Mouse (Mus musculus) hindbrain, postnatal 0 days (tissue): ENCODE data around the gene 2310022A10Rik. TPM values are rescaled to one million over a fixed set of nuclear protein-coding genes. Genes with fewer than 3 reads are reported as not detected.
A peak's percentile ranks its signal among the peaks of the same experiment; 100 is the strongest.

Experiments
- ATAC-seq: fragments of 200-750 bp; cut with Nextera tagmentation; 2 replicates; pipeline ENCODE4 v1.8.0; 2017; ENCODE audit warnings: mild to moderate bottlenecking, moderate TSS enrichment, moderate library complexity
- DNase-seq: peaks from one replicate; pipeline ENCODE4 v3.0.0-alpha.2; 2015; ENCODE audit warnings: low spot score
- H3K27ac ChIP-seq: fragments of 300-500 bp; sonication (generic); 2 replicates; pipeline ENCODE4 v1.5.1; 2014; ENCODE audit warnings: mild to moderate bottlenecking
- H3K27me3 ChIP-seq: fragments of 300-500 bp; sonication (generic); 2 replicates; pipeline ENCODE4 v1.6.1; 2014; ENCODE audit warnings: low read length, mixed read lengths; ENCODE audit not compliant: insufficient read depth
- H3K36me3 ChIP-seq: fragments of 300-500 bp; sonication (generic); 2 replicates; pipeline ENCODE4 v1.6.1; 2014; ENCODE audit warnings: low read length, mixed read lengths; ENCODE audit not compliant: insufficient read depth
- H3K4me1 ChIP-seq: fragments of 300-500 bp; sonication (generic); 2 replicates; pipeline ENCODE4 v1.6.1; 2014; ENCODE audit warnings: antibody characterized with exemption, low read length, mixed read lengths; ENCODE audit not compliant: insufficient read depth
- H3K4me2 ChIP-seq: fragments of 300-500 bp; sonication (generic); 2 replicates; pipeline ENCODE4 v1.6.1; 2014; ENCODE audit warnings: low read depth, mild to moderate bottlenecking, low read length, moderate library complexity, mixed read lengths
- H3K4me3 ChIP-seq: fragments of 300-500 bp; sonication (generic); 2 replicates; pipeline ENCODE4 v1.5.1; 2014; ENCODE audit warnings: low read length
- H3K9ac ChIP-seq: fragments of 300-500 bp; sonication (generic); replicated peaks from 2 replicates; pipeline ENCODE4 v1.6.1; 2014; ENCODE audit warnings: mild to moderate bottlenecking, low read length, moderate library complexity, mixed read lengths
- H3K9me3 ChIP-seq: fragments of 300-500 bp; sonication (generic); 2 replicates; pipeline ENCODE4 v1.6.1; 2016; ENCODE audit warnings: low read length, mixed read lengths
- CTCF ChIP-seq: IDR thresholded peaks from 2 replicates; pipeline ENCODE4 v1.5.1; 2016; ENCODE audit warnings: antibody characterized with exemption, control low read depth, low read depth
- WGBS: fragments of 180-500 bp; shearing (Covaris S2); extraction: QIAGEN DNeasy Blood & Tissue Kit; methylation state at CpG from one replicate; pipeline ENCODE4 v1.1.7; 2014; 5-methylcytosine and 5-hydroxymethylcytosine counted together
- polyA plus RNA-seq: library from polyadenylated mRNA; unstranded; fragments of >200 nt; fragmentation: Nextera tagmentation; extraction: Ambion mirVana; gene quantifications from 2 replicates; pipeline ENCODE4 v1.2.1, GENCODE M21; 2015
- total RNA-seq: library from RNA; depleted of rRNA; stranded (reverse); fragments of >200 nt; gene quantifications from 2 replicates; pipeline ENCODE4 v1.2.3, GENCODE M21; 2014

The 2310022A10Rik gene
- total and polyA plus RNA-seq, 2 experiments from 2014 or later, result 8.2 to 26.1 TPM

DNA sequence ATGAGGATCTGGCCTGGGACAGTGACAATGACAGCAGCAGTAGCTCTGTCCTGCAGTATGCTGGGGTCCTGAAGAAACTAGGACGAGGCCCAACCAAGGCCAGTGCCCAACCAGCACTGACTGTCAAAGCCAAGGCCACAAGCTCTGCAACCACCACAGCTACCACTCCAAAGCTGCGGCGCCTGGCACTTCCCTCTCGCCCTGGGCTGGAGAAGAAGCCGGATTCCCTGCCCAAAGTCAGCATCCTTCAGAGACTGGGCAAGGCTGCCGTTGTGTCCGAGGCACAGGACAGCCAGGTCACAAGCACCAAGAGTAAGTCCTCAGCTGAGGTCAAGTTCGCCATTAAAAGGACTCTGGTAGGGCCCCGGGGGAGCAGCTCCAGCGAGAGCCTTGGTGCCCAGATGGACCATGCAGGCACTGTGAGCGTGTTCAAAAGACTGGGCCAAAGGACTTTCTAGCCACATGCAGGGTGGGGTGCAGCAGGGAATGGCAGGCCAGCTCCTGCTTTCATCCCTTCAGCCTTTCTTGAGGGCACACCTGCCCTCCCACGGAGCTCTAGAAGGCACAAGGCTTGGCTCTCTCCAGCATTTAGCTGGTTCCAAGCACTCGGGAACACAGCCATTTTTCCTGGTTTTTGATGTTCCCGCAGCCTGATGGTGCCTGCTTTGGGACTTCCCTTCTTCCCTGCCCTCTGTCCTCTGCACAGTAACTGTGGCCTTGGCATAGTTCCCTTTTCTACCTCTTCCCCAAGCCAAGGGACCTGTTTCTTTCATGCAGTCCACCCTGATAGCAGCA is 27.5 kb downstream of the 2310022A10Rik start:
- 90% methylated on average over 14 of the region's 14 CpGs for WGBS
- Histone ChIP-seq H3K9me3 (no peaks in the 10 kb centered on the region), H3K27me3 (no peaks in the 10 kb centered on the region), H3K27ac (no peak overlapping the region), H3K9ac (no peak overlapping the region), H3K4me3 (no peak overlapping the region), H3K4me1 (no peaks in the 10 kb centered on the region), H3K4me2 (no peak overlapping the region), H3K36me3 (peaks cover 29% of the 10 kb centered on the region)
- no peak for TF ChIP-seq CTCF
- no peak for DNase-seq
- ATAC-seq, result no peak

DNA sequence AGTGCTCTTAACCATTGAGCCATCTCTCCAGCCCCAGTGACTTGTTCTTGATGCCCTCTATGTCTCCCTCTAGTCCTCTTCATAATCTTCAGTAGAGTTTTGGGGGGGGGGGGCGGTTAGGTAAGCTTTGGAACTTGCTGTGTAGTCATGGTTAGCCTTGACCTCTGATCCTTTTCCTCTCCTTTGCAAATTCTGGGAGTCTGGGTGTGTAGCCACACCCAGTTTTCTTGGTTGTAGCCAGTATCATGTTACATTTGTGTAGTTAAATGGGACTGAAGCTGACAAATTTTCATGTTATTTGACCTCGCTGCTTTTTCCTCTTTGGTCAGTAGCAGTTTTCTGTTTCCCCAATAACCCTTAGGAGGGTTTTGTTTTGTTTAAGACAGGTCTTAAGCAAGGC is 33.8 kb downstream of the 2310022A10Rik start:
- Histone ChIP-seq H3K4me2 (no peak overlapping the region), H3K9ac (no peak overlapping the region), H3K4me1 (no peaks in the 10 kb centered on the region), H3K36me3 (peaks cover 3% of the 10 kb centered on the region; the same call in 1 of the 2 replicates), H3K27ac (no peak overlapping the region), H3K27me3 (no peaks in the 10 kb centered on the region), H3K4me3 (no peak overlapping the region), H3K9me3 (no peaks in the 10 kb centered on the region)
- ATAC-seq, result no peak
- no peak for DNase-seq
- no peak for TF ChIP-seq CTCF
- 83% methylated on average over 2 of the region's 2 CpGs for WGBS

GRCm38 (mm10) chr7:27587741-27588140 is 34.7 kb downstream of the 2310022A10Rik start:
- Histone ChIP-seq H3K4me1 (0 out of 2 replicates have a peak, but pooled peaks cover 2% of the 10 kb centered on the region), H3K4me2 (no peak overlapping the region), H3K4me3 (no peak overlapping the region), H3K27me3 (no peaks in the 10 kb centered on the region), H3K36me3 (no peaks in the 10 kb centered on the region), H3K9ac (no peak overlapping the region), H3K9me3 (no peaks in the 10 kb centered on the region), H3K27ac (no peak overlapping the region)
- DNase-seq (no peak), ATAC-seq (no peak)
- WGBS, result 82% methylated on average over 2 of the region's 2 CpGs
- TF ChIP-seq CTCF, result peak; percentile 12; the same call in 1 of the 2 replicates

- WGBS, result 97% methylated on average over 4 of the region's 4 CpGs
- H3K27ac ChIP-seq, result no peak overlapping the region
- no peak for ATAC-seq
- H3K4me3 ChIP-seq, result no peak overlapping the region
- no peak overlapping the region for H3K9ac ChIP-seq
- no peak for DNase-seq
- H3K36me3 ChIP-seq, result no peaks in the 10 kb centered on the region
- no peaks in the 10 kb centered on the region for H3K27me3 ChIP-seq
- TF ChIP-seq CTCF, result no peak
- H3K4me1 ChIP-seq, result peaks cover 6% of the 10 kb centered on the region; the same call in 1 of the 2 replicates
- no peak overlapping the region for H3K4me2 ChIP-seq
- no peaks in the 10 kb centered on the region for H3K9me3 ChIP-seq
Observed at GRCm38 (mm10) chr7:27590088-27590487, 37.1 kb downstream of the 2310022A10Rik start.

GRCm38 (mm10) chr7:27590566-27591213 is 37.7 kb downstream of the 2310022A10Rik start:
- Histone ChIP-seq H3K4me2 (peak overlapping the region; percentile 65), H3K9ac (0 out of 2 replicates have a peak overlapping the region, but pooled peaks have one; percentile 43), H3K4me1 (peaks cover 6% of the 10 kb centered on the region; the same call in 1 of the 2 replicates), H3K4me3 (peak overlapping the region; percentile 66), H3K36me3 (no peaks in the 10 kb centered on the region), H3K9me3 (no peaks in the 10 kb centered on the region), H3K27me3 (no peaks in the 10 kb centered on the region), H3K27ac (peak overlapping the region; percentile 73; the same call in 1 of the 2 replicates)
- peak; percentile 27 for TF ChIP-seq CTCF
- DNase-seq (no peak), ATAC-seq (no peak)
- WGBS, result 69% methylated on average over 4 of the region's 4 CpGs

DNA sequence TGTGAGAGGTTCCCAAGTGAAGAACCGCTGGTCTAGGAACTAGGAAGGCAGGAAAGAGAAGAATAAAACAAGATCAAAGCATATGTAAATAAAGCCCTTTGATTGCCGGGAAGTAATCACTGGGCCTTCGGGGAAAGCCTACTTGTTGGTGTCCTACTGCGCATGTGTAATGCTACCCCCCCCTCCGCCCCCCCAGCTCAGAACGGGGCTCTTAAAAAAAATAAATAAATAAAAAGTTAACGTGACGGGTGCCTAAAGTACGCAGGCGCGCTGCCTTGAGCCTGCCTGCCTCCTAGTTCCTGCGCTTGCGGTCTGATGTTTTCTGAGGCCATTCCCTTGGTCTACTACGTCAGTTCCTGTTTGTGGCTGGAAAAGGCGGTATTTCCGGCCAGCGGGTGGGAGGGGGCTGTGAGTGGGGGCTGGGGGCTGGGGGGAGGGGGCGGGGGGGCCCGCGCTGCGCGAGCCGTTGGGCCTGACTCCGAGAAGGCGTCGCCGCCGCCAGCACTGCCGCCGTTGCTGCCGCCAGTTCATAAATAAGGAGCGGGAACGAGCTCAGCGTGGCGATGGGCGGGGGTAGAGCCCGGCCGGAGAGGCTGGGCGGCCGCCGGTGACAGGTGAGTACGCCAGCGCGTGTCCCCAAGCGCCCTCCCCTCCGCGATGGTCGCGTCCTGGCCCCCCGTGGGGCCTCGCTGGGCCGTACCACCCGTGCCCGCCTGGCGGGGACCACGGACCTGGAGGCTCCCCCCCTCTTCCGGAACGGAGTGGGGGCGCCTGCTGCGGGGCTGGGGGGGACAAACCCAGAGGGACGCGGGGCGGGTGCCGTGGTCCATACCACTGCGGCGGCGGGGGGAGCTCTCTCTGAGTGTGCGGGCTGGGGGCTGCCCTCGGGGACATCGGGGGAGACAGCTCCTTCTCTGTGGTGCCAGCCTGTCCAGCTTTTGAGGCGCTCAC is 38.5 kb downstream of the 2310022A10Rik start, which contains the start of gene Akt2:
TSS of gene Akt2 (plus strand) at position 287 of the 951 bp plus-strand sequence.
- Histone ChIP-seq H3K27me3 (no peaks in the 10 kb centered on the region), H3K36me3 (no peaks in the 10 kb centered on the region), H3K27ac (peak within 1 kb of the TSS; percentile 98), H3K4me2 (peak within 1 kb of the TSS; percentile 65), H3K9ac (peak within 1 kb of the TSS; percentile 67), H3K4me3 (peak within 1 kb of the TSS; percentile 66), H3K9me3 (no peaks in the 10 kb centered on the region), H3K4me1 (peaks cover 14% of the 10 kb centered on the region)
- WGBS, result under 1% methylated on average over 59 of the region's 71 CpGs
- DNase-seq, result peak; percentile 97
- ATAC-seq, result peak; percentile 95
- TF ChIP-seq CTCF, result peak; percentile 17; the same call in 1 of the 2 replicates
